Mouse (Mus musculus): ENCODE measurements around the gene Thy1.

DNA sequence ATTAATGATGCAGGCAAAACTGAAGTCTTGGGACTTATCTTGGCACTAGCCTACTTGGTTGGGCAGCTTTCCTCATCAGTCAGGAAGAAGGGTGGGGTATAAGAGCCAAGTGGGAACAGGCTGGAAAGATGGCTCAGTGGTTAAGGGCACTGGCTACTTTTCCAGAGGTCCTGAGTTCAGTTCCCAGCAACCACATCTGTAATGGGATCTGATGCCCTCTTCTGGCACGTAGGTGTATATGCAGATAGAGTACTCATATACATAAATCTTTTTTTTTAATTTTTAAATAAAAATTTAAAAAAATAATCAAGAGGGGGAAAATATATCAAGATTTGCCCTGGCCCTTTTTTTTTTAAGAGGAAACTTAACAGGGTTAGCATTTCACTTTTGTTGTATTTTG, 22.0 kb downstream of the Thy1 start:
- TF ChIP-seq CTCF (IDR thresholded peaks at IDR 0.05; ENCODE audit: insufficient read depth, low read depth, low read length) (no peak), POLR2A (IDR thresholded peaks at IDR 0.05; ENCODE audit: insufficient read depth, low read depth, low read length) (no peak)

Data from olfactory bulb, adult 2 months (tissue).